22 mouse cellular contexts compared by ENCODE assay signal in the genomic region with DNA sequence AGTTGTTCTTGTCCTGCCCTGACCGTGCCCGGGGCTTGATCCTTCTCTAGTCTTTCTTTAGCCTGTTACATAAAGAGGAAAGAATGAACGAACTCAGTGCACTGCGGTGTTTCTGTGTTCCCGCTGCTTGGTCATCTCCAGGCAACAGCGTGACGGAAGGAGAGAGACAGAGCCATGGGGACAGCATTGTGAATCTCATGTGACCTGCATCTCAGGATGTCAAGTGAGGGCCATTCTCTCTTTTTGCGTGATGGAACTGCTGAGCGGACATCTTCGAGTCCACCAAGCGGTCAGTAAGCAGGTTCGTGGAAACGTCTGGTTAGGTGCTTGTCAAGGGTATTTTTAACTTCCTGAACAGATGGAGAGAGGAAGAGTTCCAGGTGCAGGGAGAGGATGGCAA. TPM values are rescaled to one million over a fixed set of nuclear protein-coding genes. Genes with fewer than 3 reads are reported as not detected.
DNase-seq lines count a peak whose midpoint lies in the region; ATAC-seq and TF ChIP-seq lines count a peak whose summit lies in the region.
"Had no signal": no experiment of that assay in that cellular context is flagged by ENCODE, and none has a peak within 500 bp of the region (broad histone marks: within the 10 kb centered on the region; RNA-seq: fewer than 3 reads in every experiment).

No protein-coding gene starts in this region.

- in situ Hi-C loops in ES-E14 (cut with MboI; ENCODE audit: low sequenced_read_pairs in 2 of 2, unreplicated experiment in 2 of 2): no loop called here

- DNase-seq in ES-E14 (ENCODE audit: low read depth, low spot score): no peak
- DNase-seq in right cerebral cortex, postnatal 36 days (ENCODE audit: low spot score in 2 of 2): no peak
- no peak for DNase-seq in B cell, adult 2 months
- DNase-seq: cerebellum, adult 11 months; cerebellum, postnatal 25 days; lung, postnatal 10 days; thymus, adult 18-20 months had no signal

- WGBS in intestine, embryonic 16.5 days: 91% methylated on average over 13 of the region's 13 CpGs
- 91% methylated on average over 13 of the region's 13 CpGs for WGBS in intestine, postnatal 0 days
- 65% methylated on average over 13 of the region's 13 CpGs for WGBS in heart, embryonic 16.5 days

- peak overlapping the region; percentile 15; the same call in 1 of the 2 replicates for H3K27ac ChIP-seq in intestine, embryonic 16.5 days (ENCODE audit: low read length)
- H3K27ac ChIP-seq in intestine, postnatal 0 days (ENCODE audit: low read depth, low read length): no peak overlapping the region
- peak overlapping the region; percentile 72; the same call in 1 of the 2 replicates for H3K27ac ChIP-seq in ES-E14 (ENCODE audit: insufficient read depth, low read depth, low read length, poor library complexity, severe bottlenecking)
- peak overlapping the region; percentile 74 for H3K27ac ChIP-seq in heart, embryonic 16.5 days (ENCODE audit: low read length)
- H3K27ac ChIP-seq: forebrain, embryonic 12.5 days; hindbrain, postnatal 0 days; kidney, postnatal 0 days; limb, embryonic 12.5 days; liver, embryonic 14.5 days had no signal

- no peak overlapping the region for H3K4me2 ChIP-seq in intestine, embryonic 16.5 days (ENCODE audit: low read depth, low read length)
- H3K4me2 ChIP-seq in intestine, postnatal 0 days (replicated peaks; ENCODE audit: low read depth): no peak overlapping the region
- no peak overlapping the region for H3K4me2 ChIP-seq in heart, embryonic 16.5 days (ENCODE audit: low read depth, low read length)
- H3K4me2 ChIP-seq: forebrain, embryonic 12.5 days; limb, embryonic 12.5 days had no signal

- H3K36me3 ChIP-seq in intestine, embryonic 16.5 days (ENCODE audit: control insufficient read depth, insufficient read depth, low read length): no peaks in the 10 kb centered on the region
- no peaks in the 10 kb centered on the region for H3K36me3 ChIP-seq in intestine, postnatal 0 days (ENCODE audit: control insufficient read depth, insufficient read depth)
- H3K36me3 ChIP-seq in E14TG2a.4 (ENCODE audit: insufficient read depth, low read length): peaks cover 5% of the 10 kb centered on the region; the same call in 1 of the 2 replicates
- no peaks in the 10 kb centered on the region for H3K36me3 ChIP-seq in ES-E14 (ENCODE audit: control insufficient read depth, insufficient read depth, low read length, poor library complexity, severe bottlenecking)
- no peaks in the 10 kb centered on the region for H3K36me3 ChIP-seq in heart, embryonic 16.5 days (ENCODE audit: control insufficient read depth, insufficient read depth)
- H3K36me3 ChIP-seq: forebrain, embryonic 12.5 days; limb, embryonic 12.5 days had no signal

- no peaks in the 10 kb centered on the region for H3K9me3 ChIP-seq in intestine, embryonic 16.5 days (ENCODE audit: control insufficient read depth, low read length)
- H3K9me3 ChIP-seq in intestine, postnatal 0 days (ENCODE audit: control insufficient read depth): no peaks in the 10 kb centered on the region
- H3K9me3 ChIP-seq in E14TG2a.4 (ENCODE audit: low read length) (no peaks in the 10 kb centered on the region), ES-E14 (ENCODE audit: control insufficient read depth, insufficient read depth, low read depth, low read length) (no peaks in the 10 kb centered on the region)
- no peaks in the 10 kb centered on the region for H3K9me3 ChIP-seq in heart, embryonic 16.5 days (replicated peaks; ENCODE audit: control insufficient read depth, low read length)
- H3K9me3 ChIP-seq: forebrain, embryonic 12.5 days; limb, embryonic 12.5 days had no signal

- H3K4me1 ChIP-seq in intestine, embryonic 16.5 days (ENCODE audit: control insufficient read depth, insufficient read depth, low read length): peaks cover 24% of the 10 kb centered on the region
- H3K4me1 ChIP-seq in intestine, postnatal 0 days (replicated peaks; ENCODE audit: control insufficient read depth, insufficient read depth, low read length): peaks cover 8% of the 10 kb centered on the region; the same call in 1 of the 2 replicates
- H3K4me1 ChIP-seq in E14TG2a.4 (replicated peaks; ENCODE audit: low read depth, low read length): peaks cover 93% of the 10 kb centered on the region
- peaks cover 14 to 36% of the 10 kb centered on the region in 2 experiments for H3K4me1 ChIP-seq in ES-E14 (ENCODE audit: control insufficient read depth in 2 of 2, insufficient read depth in 2 of 2, low read length in 2 of 2, poor library complexity in 1 of 2)
- H3K4me1 ChIP-seq in heart, embryonic 16.5 days (ENCODE audit: control insufficient read depth, insufficient read depth, low read length): peaks cover 50% of the 10 kb centered on the region
- H3K4me1 ChIP-seq: forebrain, embryonic 12.5 days had no signal

- ATAC-seq in intestine, embryonic 16.5 days: no peak
- no peak for ATAC-seq in intestine, postnatal 0 days
- ATAC-seq in heart, embryonic 16.5 days (replicated peaks; ENCODE audit: extremely low read depth, insufficient read depth, low FRiP score): no peak
- ATAC-seq: hindbrain, postnatal 0 days; midbrain, embryonic 16.5 days had no signal

- no peak overlapping the region for H3K4me3 ChIP-seq in intestine, embryonic 16.5 days (ENCODE audit: low read length)
- H3K4me3 ChIP-seq in intestine, postnatal 0 days (ENCODE audit: low read depth, low read length): no peak overlapping the region
- H3K4me3 ChIP-seq in E14TG2a.4 (replicated peaks; ENCODE audit: low read length) (peak overlapping the region; percentile 77), ES-E14 (ENCODE audit: insufficient read depth in 1 of 2, low read depth in 1 of 2, low read length in 2 of 2, poor library complexity in 1 of 2, severe bottlenecking in 1 of 2) (peak overlapping the region; percentile 56 to 68)
- H3K4me3 ChIP-seq in heart, embryonic 16.5 days (ENCODE audit: low read length): no peak overlapping the region
- H3K4me3 ChIP-seq: forebrain, embryonic 12.5 days; limb, embryonic 12.5 days; megakaryocyte, embryonic 14.5 days had no signal

- no peaks in the 10 kb centered on the region for H3K27me3 ChIP-seq in intestine, embryonic 16.5 days (replicated peaks; ENCODE audit: control insufficient read depth, insufficient read depth, low read length)
- no peaks in the 10 kb centered on the region for H3K27me3 ChIP-seq in intestine, postnatal 0 days (replicated peaks; ENCODE audit: control insufficient read depth, insufficient read depth, low read length)
- no peaks in the 10 kb centered on the region for H3K27me3 ChIP-seq in E14TG2a.4 (ENCODE audit: insufficient read depth, low read length)
- no peaks in the 10 kb centered on the region for H3K27me3 ChIP-seq in heart, embryonic 16.5 days (ENCODE audit: control insufficient read depth, insufficient read depth, low read length)
- H3K27me3 ChIP-seq: forebrain, embryonic 12.5 days; limb, embryonic 12.5 days had no signal

- TF ChIP-seq CTCF in intestine, postnatal 0 days (IDR thresholded peaks at IDR 0.05; ENCODE audit: low read depth): no peak
- no peak for TF ChIP-seq CTCF in E14TG2a.4 (conservative IDR thresholded peaks at IDR 0.05; ENCODE audit: low read length)

- no peak overlapping the region for H3K9ac ChIP-seq in intestine, embryonic 16.5 days (ENCODE audit: low read depth, low read length)
- no peak overlapping the region for H3K9ac ChIP-seq in intestine, postnatal 0 days (ENCODE audit: low read depth, low read length)
- H3K9ac ChIP-seq in ES-E14 (ENCODE audit: insufficient read depth, low read depth, low read length, poor library complexity, severe bottlenecking): peak overlapping the region; percentile 83; the same call in 1 of the 2 replicates
- no peak overlapping the region for H3K9ac ChIP-seq in heart, embryonic 16.5 days (ENCODE audit: low read length)
- H3K9ac ChIP-seq: forebrain, embryonic 12.5 days; limb, embryonic 12.5 days; liver, embryonic 14.5 days had no signal

TF ChIP-seq in ES-E14, 5 proteins besides CTCF, POLR2A, EP300 and RAD21:
- no peak for TF ChIP-seq ZNF384 (IDR thresholded peaks at IDR 0.05; ENCODE audit: low read depth, low read length)
- TF ChIP-seq HCFC1 (IDR thresholded peaks at IDR 0.05; ENCODE audit: borderline replicate concordance, insufficient read depth, low read length): no peak
- no peak for TF ChIP-seq CHD2 (IDR thresholded peaks at IDR 0.05; ENCODE audit: low read depth, low read length)
- TF ChIP-seq ZC3H11A (IDR thresholded peaks at IDR 0.05; ENCODE audit: borderline replicate concordance, low read depth, low read length): no peak
- no peak for TF ChIP-seq MAFK (IDR thresholded peaks at IDR 0.05; ENCODE audit: insufficient read depth, low read depth, low read length)

RNA-seq across cellular contexts. Expression of a gene that starts 7.3 kb away (rescaled TPM):
- polyA plus RNA-seq in intestine, embryonic 16.5 days (2015; fragmentation: Nextera tagmentation; extraction: Ambion mirVana): 0.45 and 0.97 TPM in 2 replicates
- polyA plus RNA-seq in intestine, postnatal 0 days (2015; fragmentation: Nextera tagmentation; extraction: Ambion mirVana): 0.31 and 0.41 TPM in 2 replicates
- 1.8 and 2.0 TPM in 2 replicates for total RNA-seq in ES-E14 (2012; rRNA removed)
- polyA plus RNA-seq in heart, embryonic 16.5 days (2015; fragmentation: Nextera tagmentation; extraction: Ambion mirVana): 1.3 and 1.4 TPM in 2 replicates
- total RNA-seq: adrenal gland, adult 18-20 months; granulocyte monocyte progenitor cell, adult 5-6 weeks; hindbrain, postnatal 0 days; left cerebral cortex, adult 8-10 months had no signal
- polyA plus RNA-seq: kidney, postnatal 0 days; liver, embryonic 14.5 days; small intestine, adult 2 months had no signal

RNA-seq across cellular contexts. Expression of a gene that starts 11.7 kb away (rescaled TPM):
- 146 and 152 TPM in 2 replicates for polyA plus RNA-seq in intestine, embryonic 16.5 days (2015; fragmentation: Nextera tagmentation; extraction: Ambion mirVana)
- 244 and 254 TPM in 2 replicates for polyA plus RNA-seq in intestine, postnatal 0 days (2015; fragmentation: Nextera tagmentation; extraction: Ambion mirVana)
- total RNA-seq in ES-E14 (2012; rRNA removed): 128 and 161 TPM in 2 replicates
- 209 and 226 TPM in 2 replicates for polyA plus RNA-seq in heart, embryonic 16.5 days (2015; fragmentation: Nextera tagmentation; extraction: Ambion mirVana)

RNA-seq across cellular contexts. Expression of a gene that starts 24.5 kb away (rescaled TPM):
- 23.1 and 24.4 TPM in 2 replicates for polyA plus RNA-seq in intestine, embryonic 16.5 days (2015; fragmentation: Nextera tagmentation; extraction: Ambion mirVana)
- 16.4 and 18.7 TPM in 2 replicates for polyA plus RNA-seq in intestine, postnatal 0 days (2015; fragmentation: Nextera tagmentation; extraction: Ambion mirVana)
- total RNA-seq in ES-E14 (2012; rRNA removed): 5.7 and 8.1 TPM in 2 replicates
- polyA plus RNA-seq in heart, embryonic 16.5 days (2015; fragmentation: Nextera tagmentation; extraction: Ambion mirVana): 33.4 and 36.4 TPM in 2 replicates

RNA-seq across cellular contexts. Expression of a gene that starts 26.9 kb away (rescaled TPM):
- polyA plus RNA-seq in intestine, embryonic 16.5 days (2015; fragmentation: Nextera tagmentation; extraction: Ambion mirVana): 2.0 and 2.1 TPM in 2 replicates
- polyA plus RNA-seq in intestine, postnatal 0 days (2015; fragmentation: Nextera tagmentation; extraction: Ambion mirVana): 0.92 and 1.3 TPM in 2 replicates
- total RNA-seq in ES-E14 (2012; rRNA removed): 0.67 and 1.1 TPM in 2 replicates
- 6.9 and 7.2 TPM in 2 replicates for polyA plus RNA-seq in heart, embryonic 16.5 days (2015; fragmentation: Nextera tagmentation; extraction: Ambion mirVana)
- total RNA-seq: granulocyte monocyte progenitor cell, adult 5-6 weeks had no signal

RNA-seq across cellular contexts. Expression of a gene that starts 31.4 kb away (rescaled TPM):
- 4.8 TPM in 2 replicates for polyA plus RNA-seq in intestine, embryonic 16.5 days (2015; fragmentation: Nextera tagmentation; extraction: Ambion mirVana)
- 2.2 and 2.4 TPM in 2 replicates for polyA plus RNA-seq in intestine, postnatal 0 days (2015; fragmentation: Nextera tagmentation; extraction: Ambion mirVana)
- 2.6 and 4.6 TPM in 2 replicates for total RNA-seq in ES-E14 (2012; rRNA removed)
- 4.3 and 4.5 TPM in 2 replicates for polyA plus RNA-seq in heart, embryonic 16.5 days (2015; fragmentation: Nextera tagmentation; extraction: Ambion mirVana)

Comparison
In these comparisons a context has a peak if more than half of its experiments do, and no peak if none do; other contexts are left out.
1. H3K4me3 ChIP-seq: peak in E14TG2a.4 (single experiment) and ES-E14 (2 of 2); none in intestine, embryonic 16.5 days (single experiment), intestine, postnatal 0 days (single experiment) and heart, embryonic 16.5 days (single experiment).